Mouse (Mus musculus) intestine, embryonic 16.5 days (tissue): Measurements from ENCODE around the gene Mertk. TPM values are rescaled to one million over a fixed set of nuclear protein-coding genes. Genes with fewer than 3 reads are reported as not detected.

Experiments
- ATAC-seq: fragments of 200-750 bp; cut with Nextera tagmentation; 2 replicates; pipeline ENCODE4 v1.8.0; 2017; ENCODE audit warnings: moderate TSS enrichment, moderate library complexity
- H3K27ac ChIP-seq: fragments of 300-500 bp; sonication (generic); 2 replicates; pipeline ENCODE4 v1.5.1; 2014; ENCODE audit warnings: mild to moderate bottlenecking, low read length
- H3K27me3 ChIP-seq: fragments of 300-500 bp; sonication (generic); replicated peaks from 2 replicates; pipeline ENCODE4 v1.6.1; 2014; ENCODE audit warnings: low read length, control low read depth, mixed read lengths; ENCODE audit not compliant: control insufficient read depth, insufficient read depth
- H3K36me3 ChIP-seq: fragments of 300-500 bp; sonication (generic); 2 replicates; pipeline ENCODE4 v1.6.1; 2014; ENCODE audit warnings: low read length, control low read depth; ENCODE audit not compliant: control insufficient read depth, insufficient read depth
- H3K4me1 ChIP-seq: fragments of 300-500 bp; sonication (generic); 2 replicates; pipeline ENCODE4 v1.6.1; 2014; ENCODE audit warnings: low read length, control low read depth, mixed read lengths; ENCODE audit not compliant: control insufficient read depth, insufficient read depth
- H3K4me2 ChIP-seq: fragments of 300-500 bp; sonication (generic); 2 replicates; pipeline ENCODE4 v1.6.1; 2014; ENCODE audit warnings: low read depth, low read length, control low read depth
- H3K4me3 ChIP-seq: fragments of 300-500 bp; sonication (generic); 2 replicates; pipeline ENCODE4 v1.5.1; 2014; ENCODE audit warnings: mild to moderate bottlenecking, low read length
- H3K9ac ChIP-seq: fragments of 300-500 bp; sonication (generic); 2 replicates; pipeline ENCODE4 v1.6.1; 2014; ENCODE audit warnings: low read depth, low read length
- H3K9me3 ChIP-seq: fragments of 300-500 bp; sonication (generic); 2 replicates; pipeline ENCODE4 v1.6.1; 2016; ENCODE audit warnings: low read length, control low read depth; ENCODE audit not compliant: control insufficient read depth
- WGBS: fragments of 180-500 bp; shearing (Covaris S2); extraction: QIAGEN DNeasy Blood & Tissue Kit; methylation state at CpG from one replicate; pipeline ENCODE4 v1.1.7; 2014; 5-methylcytosine and 5-hydroxymethylcytosine counted together
- polyA plus RNA-seq: library from polyadenylated mRNA; unstranded; fragments of >200 nt; fragmentation: Nextera tagmentation; extraction: Ambion mirVana; gene quantifications from 2 replicates; pipeline ENCODE4 v1.2.1, GENCODE M21; 2015

The Mertk gene
- polyA plus RNA-seq, 1 experiment from 2014 or later, result 13.5 TPM

GRCm38 (mm10) chr2:128729141-128729540 is 30.4 kb downstream of the Mertk start:
- H3K4me2 ChIP-seq, result no peak overlapping the region
- no peaks in the 10 kb centered on the region for H3K36me3 ChIP-seq
- ATAC-seq, result no peak
- H3K27ac ChIP-seq, result no peak overlapping the region
- peaks cover 14% of the 10 kb centered on the region for H3K4me1 ChIP-seq
- 74% methylated on average over 7 of the region's 7 CpGs for WGBS
- no peaks in the 10 kb centered on the region for H3K9me3 ChIP-seq
- no peak overlapping the region for H3K4me3 ChIP-seq
- H3K27me3 ChIP-seq, result no peaks in the 10 kb centered on the region
- H3K9ac ChIP-seq, result no peak overlapping the region

GRCm38 (mm10) chr2:128731514-128731913 is 32.8 kb downstream of the Mertk start:
- no peak overlapping the region for H3K27ac ChIP-seq
- no peaks in the 10 kb centered on the region for H3K9me3 ChIP-seq
- WGBS, result 77% methylated on average over 10 of the region's 10 CpGs

GRCm38 (mm10) chr2:128731951-128732350 is 33.2 kb downstream of the Mertk start:
- H3K4me1 ChIP-seq, result peaks cover 21% of the 10 kb centered on the region
- 81% methylated on average over 1 of the region's 1 CpGs for WGBS
- H3K4me3 ChIP-seq, result no peak overlapping the region

More at GRCm38 (mm10) chr2:128731514-128731913, 32.8 kb downstream of the Mertk start:
- Histone ChIP-seq H3K4me1 (peaks cover 21% of the 10 kb centered on the region), H3K9ac (no peak overlapping the region), H3K4me2 (no peak overlapping the region), H3K27me3 (no peaks in the 10 kb centered on the region), H3K4me3 (no peak overlapping the region), H3K36me3 (no peaks in the 10 kb centered on the region; the same call in 1 of the 2 replicates)
- no peak for ATAC-seq

GRCm38 (mm10) chr2:128735089-128735488 is 36.3 kb downstream of the Mertk start:
- H3K9ac ChIP-seq, result no peak overlapping the region
- H3K36me3 ChIP-seq, result peaks cover 7% of the 10 kb centered on the region
- H3K4me1 ChIP-seq, result peaks cover 11% of the 10 kb centered on the region; the same call in 1 of the 2 replicates
- H3K27ac ChIP-seq, result no peak overlapping the region
- no peak overlapping the region for H3K4me3 ChIP-seq
- H3K4me2 ChIP-seq, result no peak overlapping the region
- no peaks in the 10 kb centered on the region for H3K9me3 ChIP-seq
- no peaks in the 10 kb centered on the region for H3K27me3 ChIP-seq
- ATAC-seq, result no peak
- WGBS, result 37% methylated on average over 3 of the region's 3 CpGs

More at GRCm38 (mm10) chr2:128731951-128732350, 33.2 kb downstream of the Mertk start:
- Histone ChIP-seq H3K36me3 (no peaks in the 10 kb centered on the region; the same call in 1 of the 2 replicates), H3K27me3 (no peaks in the 10 kb centered on the region), H3K4me2 (no peak overlapping the region), H3K9ac (no peak overlapping the region), H3K9me3 (no peaks in the 10 kb centered on the region), H3K27ac (no peak overlapping the region)
- ATAC-seq, result no peak

GRCm38 (mm10) chr2:128737051-128737450 is 38.3 kb downstream of the Mertk start:
- no peak overlapping the region for H3K27ac ChIP-seq
- 0 out of 2 replicates have a peak, but pooled peaks cover 7% of the 10 kb centered on the region for H3K4me1 ChIP-seq
- H3K9me3 ChIP-seq, result no peaks in the 10 kb centered on the region
- H3K9ac ChIP-seq, result no peak overlapping the region
- 83% methylated on average over 2 of the region's 2 CpGs for WGBS
- ATAC-seq, result no peak
- no peaks in the 10 kb centered on the region for H3K27me3 ChIP-seq
- H3K36me3 ChIP-seq, result peaks cover 7% of the 10 kb centered on the region
- H3K4me2 ChIP-seq, result no peak overlapping the region
- H3K4me3 ChIP-seq, result no peak overlapping the region

- Histone ChIP-seq H3K27ac (no peak overlapping the region), H3K9ac (no peak overlapping the region), H3K4me3 (no peak overlapping the region), H3K9me3 (no peaks in the 10 kb centered on the region), H3K36me3 (peaks cover 7% of the 10 kb centered on the region), H3K4me1 (0 out of 2 replicates have a peak, but pooled peaks cover 7% of the 10 kb centered on the region), H3K27me3 (no peaks in the 10 kb centered on the region), H3K4me2 (no peak overlapping the region)
- WGBS, result 87% methylated on average over 4 of the region's 4 CpGs
- ATAC-seq, result no peak
Measured at GRCm38 (mm10) chr2:128737796-128738195, 39.0 kb downstream of the Mertk start.

- peaks cover 7% of the 10 kb centered on the region for H3K36me3 ChIP-seq
- no peak for ATAC-seq
- no peaks in the 10 kb centered on the region for H3K9me3 ChIP-seq
- H3K9ac ChIP-seq, result no peak overlapping the region
- H3K4me1 ChIP-seq, result 0 out of 2 replicates have a peak, but pooled peaks cover 7% of the 10 kb centered on the region
- no peak overlapping the region for H3K4me3 ChIP-seq
- H3K4me2 ChIP-seq, result no peak overlapping the region
- no peaks in the 10 kb centered on the region for H3K27me3 ChIP-seq
- H3K27ac ChIP-seq, result no peak overlapping the region
- WGBS, result 87% methylated on average over 10 of the region's 10 CpGs
Measured at GRCm38 (mm10) chr2:128738725-128739258, 40.0 kb downstream of the Mertk start.

- peak overlapping the region; percentile 53 for H3K9ac ChIP-seq
- no peak overlapping the region for H3K4me2 ChIP-seq
- H3K36me3 ChIP-seq, result no peaks in the 10 kb centered on the region
- H3K27ac ChIP-seq, result peak overlapping the region; percentile 64
- no peaks in the 10 kb centered on the region for H3K9me3 ChIP-seq
- H3K4me1 ChIP-seq, result peaks cover 20% of the 10 kb centered on the region
- H3K4me3 ChIP-seq, result no peak overlapping the region
- WGBS, result 50% methylated on average over 12 of the region's 12 CpGs
- no peaks in the 10 kb centered on the region for H3K27me3 ChIP-seq
- ATAC-seq, result peak; percentile 35; the same call in 1 of the 2 replicates
Measured at GRCm38 (mm10) chr2:128745879-128746620, 47.3 kb downstream of the Mertk start.

- H3K4me2 ChIP-seq, result no peak overlapping the region
- H3K36me3 ChIP-seq, result no peaks in the 10 kb centered on the region
- H3K4me3 ChIP-seq, result no peak overlapping the region
- WGBS, result 49% methylated on average over 5 of the region's 5 CpGs
- H3K9me3 ChIP-seq, result no peaks in the 10 kb centered on the region
- peak overlapping the region; percentile 66 for H3K27ac ChIP-seq
- peak; percentile 48 for ATAC-seq
- H3K27me3 ChIP-seq, result no peaks in the 10 kb centered on the region
- H3K4me1 ChIP-seq, result peaks cover 20% of the 10 kb centered on the region
- peak overlapping the region; percentile 53 for H3K9ac ChIP-seq
Measured at GRCm38 (mm10) chr2:128746621-128747151, 47.9 kb downstream of the Mertk start.
